Mouse (Mus musculus): ENCODE measurements around the gene Naip5. TPM values are rescaled to one million over a fixed set of nuclear protein-coding genes. Genes with fewer than 3 reads are reported as not detected.

Gene Naip5
- total RNA-seq, 2 experiments from 2014 or later: 0.20 to 0.39 TPM

Other genes starting within 250 kb of the Naip5 start
- 10 to 100 TPM; 21.4 to 24.5 TPM for gene Mccc2, start 230.7 kb downstream of the Naip5 start, total RNA-seq (2021)
- gene Bdp1, start 142.3 kb downstream of the Naip5 start, total RNA-seq (2021): 10 to 100 TPM; 29.2 to 51.6 TPM
- 10 to 100 TPM; 18.6 to 20.8 TPM for gene Serf1, start 138.3 kb downstream of the Naip5 start, total RNA-seq (2021)
- gene Smn1, start 121.5 kb downstream of the Naip5 start, total RNA-seq (2021): 10 to 100 TPM; 36.8 to 41.3 TPM
- under 1 TPM; 0.34 to 0.39 TPM for gene Naip2, start 44.2 kb downstream of the Naip5 start, total RNA-seq (2021)
- gene Naip6, start 71.4 kb upstream of the Naip5 start, total RNA-seq (2021): under 1 TPM; 0.17 to 0.18 TPM
- gene Naip1, start 206.5 kb upstream of the Naip5 start, total RNA-seq (2021): under 1 TPM; 0.07 to 0.20 TPM
- 10 to 100 TPM; 34.0 to 43.0 TPM for gene Gtf2h2, start 246.3 kb upstream of the Naip5 start, total RNA-seq (2021)

Measured in left cerebral cortex, postnatal 36 days (tissue).